Mouse (Mus musculus): ENCODE data around the gene Prodh2. TPM values are rescaled to one million over a fixed set of nuclear protein-coding genes. Genes with fewer than 3 reads are reported as not detected.

The Prodh2 gene
- total RNA-seq, 2 experiments from 2014 or later = not detected

- TF ChIP-seq CTCF (conservative IDR thresholded peaks at IDR 0.05) = no peak
- no peak for DNase-seq (ENCODE audit: low spot score in 2 of 2)
- Histone ChIP-seq H3K27ac (no peak overlapping the region), H3K4me3 (no peak overlapping the region)
Observed at GRCm38 (mm10) chr7:30508061-30508460, 14.6 kb downstream of the Prodh2 start.

DNA sequence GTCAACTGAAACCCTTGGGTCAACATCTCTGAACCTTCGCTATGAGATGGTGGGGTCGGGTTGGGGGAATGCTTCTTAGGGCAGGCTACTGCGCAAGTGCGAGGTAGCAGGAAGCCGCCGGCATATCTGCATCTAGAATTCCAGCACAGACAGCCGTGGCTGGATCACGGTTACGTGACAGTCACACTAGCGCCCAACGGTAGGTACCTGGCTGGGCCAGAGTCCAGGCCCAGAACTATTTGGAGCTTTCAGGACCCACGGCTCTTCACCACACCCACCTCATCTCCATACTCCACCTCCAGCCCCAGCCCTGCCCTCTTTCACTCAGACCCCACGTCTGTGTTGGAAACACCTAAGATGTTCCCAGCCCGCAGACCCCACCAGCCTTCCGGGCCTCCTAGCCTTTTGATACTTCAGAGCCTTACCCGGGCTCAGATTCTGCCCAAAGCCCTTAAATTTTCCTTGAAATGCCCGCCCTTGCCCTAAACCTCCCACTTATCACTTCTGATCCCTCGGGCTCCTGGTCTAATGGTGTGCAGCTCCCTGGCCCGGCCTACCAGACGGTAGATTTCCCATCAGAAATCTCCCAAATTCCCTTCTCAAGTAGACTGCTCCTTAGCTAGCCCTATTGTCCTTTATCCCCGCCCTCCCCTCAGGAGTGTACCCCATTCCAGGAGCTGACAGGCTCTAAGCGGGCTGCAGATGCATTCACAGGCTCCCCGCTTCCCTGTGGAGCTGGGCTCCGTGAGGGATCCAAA, 21.8 kb downstream of the Prodh2 start:
- Histone ChIP-seq H3K27ac (no peak overlapping the region), H3K4me3 (no peak overlapping the region)
- TF ChIP-seq CTCF (conservative IDR thresholded peaks at IDR 0.05) = no peak
- DNase-seq (ENCODE audit: low spot score in 2 of 2) = no peak

DNA sequence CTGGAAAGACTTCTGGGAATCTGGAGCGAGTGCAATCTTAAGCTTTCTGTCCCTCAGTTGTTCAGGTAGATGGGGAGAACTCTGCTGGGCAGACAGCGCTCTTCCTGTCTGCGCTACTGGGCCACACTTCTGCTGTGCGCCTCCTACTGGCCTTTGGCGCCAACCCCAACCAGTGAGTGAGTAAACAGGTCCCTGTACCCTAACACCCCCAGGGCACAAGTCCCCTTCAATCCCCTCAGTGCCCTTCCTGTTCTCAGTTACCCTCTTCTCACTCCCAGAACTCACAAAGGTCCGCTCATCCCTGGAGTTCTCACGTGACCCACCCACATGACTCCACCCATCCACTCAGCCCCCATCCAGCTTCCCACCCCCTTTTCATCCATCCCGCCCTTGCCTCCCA, 24.9 kb downstream of the Prodh2 start:
- Histone ChIP-seq H3K27ac (no peak overlapping the region), H3K4me3 (no peak overlapping the region)
- DNase-seq (ENCODE audit: low spot score in 2 of 2) = no peak
- peak; percentile 30 for TF ChIP-seq CTCF (conservative IDR thresholded peaks at IDR 0.05)

DNA sequence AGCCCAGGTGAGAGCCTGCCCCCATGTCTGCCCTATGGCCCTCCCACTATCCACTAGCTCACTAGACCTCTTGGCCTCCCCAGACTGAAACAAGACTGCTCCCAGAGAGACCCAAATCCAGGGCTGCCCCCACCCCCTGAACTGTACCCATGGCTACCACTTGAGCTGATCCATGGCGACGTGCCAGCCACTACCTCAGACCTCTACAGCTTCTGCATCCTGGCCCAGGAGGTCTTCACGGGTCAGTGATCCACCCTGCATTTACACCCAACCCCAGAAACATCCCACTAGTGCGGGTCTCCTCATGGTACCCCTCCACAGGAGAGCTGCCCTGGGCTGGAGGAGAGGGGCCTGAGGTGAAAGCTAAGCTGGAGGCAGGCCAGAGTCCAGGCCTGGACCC, 27.0 kb downstream of the Prodh2 start:
- H3K4me3 ChIP-seq = no peak overlapping the region
- TF ChIP-seq CTCF (conservative IDR thresholded peaks at IDR 0.05) = no peak
- DNase-seq (ENCODE audit: low spot score in 2 of 2) = no peak

DNA sequence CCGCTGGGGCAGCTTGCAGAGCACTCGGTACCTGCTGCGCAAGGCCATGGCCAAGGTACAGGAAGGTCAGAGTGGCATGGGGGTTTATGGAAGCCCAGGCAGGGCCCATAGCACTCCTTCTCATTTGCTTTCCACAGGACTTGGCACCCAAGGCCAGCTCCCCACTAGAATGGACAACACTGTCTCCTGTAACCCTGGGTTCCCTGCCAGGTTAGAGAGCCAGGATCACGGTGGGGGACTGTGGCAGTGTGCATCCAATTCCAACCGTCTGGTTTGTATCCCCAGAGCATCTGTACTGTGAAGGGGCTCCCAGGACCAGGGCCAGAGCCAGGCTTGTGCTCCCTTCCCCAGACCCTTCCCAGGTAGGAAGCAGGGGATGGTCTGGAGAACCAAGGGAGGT, 27.4 kb downstream of the Prodh2 start:
- no peak for TF ChIP-seq CTCF (conservative IDR thresholded peaks at IDR 0.05)
- Histone ChIP-seq H3K4me3 (no peak overlapping the region), H3K27ac (no peak overlapping the region)
- no peak for DNase-seq (ENCODE audit: low spot score in 2 of 2)

More for the DNA sequence above, 27.0 kb downstream of the Prodh2 start:
- no peak overlapping the region for H3K27ac ChIP-seq

GRCm38 (mm10) chr7:30522871-30523270, 29.4 kb downstream of the Prodh2 start:
- no peak overlapping the region for H3K27ac ChIP-seq
- no peak overlapping the region for H3K4me3 ChIP-seq
- no peak for DNase-seq (ENCODE audit: low spot score in 2 of 2)
- TF ChIP-seq CTCF (conservative IDR thresholded peaks at IDR 0.05) = no peak

DNA sequence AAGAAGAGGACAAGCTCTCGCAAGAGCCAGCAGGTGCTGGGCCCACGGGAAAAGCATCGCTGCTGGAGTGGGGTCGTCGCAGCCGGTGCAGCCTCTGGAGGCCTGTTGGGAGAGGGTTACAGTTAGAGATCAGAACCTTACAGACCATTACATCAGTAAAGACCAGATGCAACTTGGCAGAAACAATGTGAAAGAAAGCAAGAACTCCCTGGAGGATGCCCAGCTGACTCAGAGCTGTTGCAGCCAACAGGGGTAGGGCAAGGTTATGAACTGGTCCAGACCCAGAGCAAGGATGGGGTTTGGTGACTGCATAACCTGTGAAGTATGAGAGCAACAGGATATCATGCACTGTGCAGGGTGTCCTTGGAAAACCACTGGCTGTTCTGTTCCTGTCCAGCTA, 31.1 kb downstream of the Prodh2 start:
- no peak overlapping the region for H3K4me3 ChIP-seq
- H3K27ac ChIP-seq = no peak overlapping the region
- DNase-seq (ENCODE audit: low spot score in 2 of 2) = no peak
- no peak for TF ChIP-seq CTCF (conservative IDR thresholded peaks at IDR 0.05)

DNA sequence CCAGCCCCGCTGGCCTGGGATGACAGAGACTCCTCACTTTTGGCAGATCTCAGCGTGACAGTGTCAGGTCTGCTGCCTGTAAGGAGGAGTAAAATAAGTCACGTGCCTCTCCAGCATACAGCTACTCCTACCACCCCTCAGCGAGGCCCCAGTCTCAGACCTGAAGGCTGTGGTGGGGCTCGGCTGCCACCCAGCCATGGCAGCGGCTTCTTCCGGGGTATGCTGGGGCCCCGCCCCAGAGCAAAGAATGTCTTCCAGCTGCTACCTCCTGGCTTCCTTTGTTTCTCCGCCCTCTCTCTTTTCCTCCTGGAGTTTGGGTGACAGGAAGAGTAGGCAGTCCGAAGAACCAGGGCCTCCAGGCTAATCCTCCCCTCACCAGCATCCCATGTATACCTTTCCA, 32.5 kb downstream of the Prodh2 start:
- Histone ChIP-seq H3K4me3 (no peak overlapping the region), H3K27ac (no peak overlapping the region)
- no peak for DNase-seq (ENCODE audit: low spot score in 2 of 2)
- no peak for TF ChIP-seq CTCF (conservative IDR thresholded peaks at IDR 0.05)

DNA sequence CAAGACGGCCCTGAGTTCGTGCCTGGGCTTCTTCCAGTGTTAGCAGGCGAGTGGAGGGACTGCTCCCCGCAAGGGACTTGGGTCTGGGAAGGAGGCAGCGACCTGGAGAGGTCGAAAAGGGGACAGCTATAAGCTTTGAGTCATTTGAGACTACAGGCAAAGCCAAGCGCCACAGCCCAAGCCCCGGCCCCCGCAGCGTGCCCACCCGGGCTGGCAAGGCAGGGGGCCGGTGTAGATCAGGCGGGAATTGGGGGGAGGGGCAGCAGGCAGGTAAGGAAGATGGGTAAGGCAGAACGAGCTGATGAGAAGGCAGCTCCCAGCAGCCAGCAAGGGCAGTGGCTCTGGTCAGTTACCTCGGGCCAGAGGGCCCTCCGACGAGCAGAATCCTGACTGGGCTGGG, 33.0 kb downstream of the Prodh2 start:
- no peak for DNase-seq (ENCODE audit: low spot score in 2 of 2)
- no peak overlapping the region for H3K4me3 ChIP-seq
- no peak overlapping the region for H3K27ac ChIP-seq
- no peak for TF ChIP-seq CTCF (conservative IDR thresholded peaks at IDR 0.05)

DNA sequence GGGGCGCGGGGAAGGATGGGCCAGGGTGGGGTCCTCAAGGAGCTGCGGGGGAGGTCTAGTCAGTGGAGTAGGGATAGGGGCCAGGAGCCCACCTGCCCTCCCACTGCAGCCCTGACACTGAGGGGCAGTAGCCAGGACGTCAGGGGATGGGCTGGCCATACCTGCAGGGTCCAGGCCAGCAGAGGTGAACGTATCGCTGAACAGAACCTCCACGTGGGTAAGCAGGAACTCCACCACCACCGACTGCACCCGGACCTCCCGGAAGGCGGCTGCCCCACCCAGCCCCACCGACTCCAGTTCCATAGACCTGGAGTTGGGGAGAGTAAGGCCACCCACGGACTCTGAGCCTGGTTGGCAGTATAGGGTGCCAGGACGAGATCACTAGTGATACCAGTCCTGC, 33.6 kb downstream of the Prodh2 start:
- no peak overlapping the region for H3K27ac ChIP-seq
- no peak overlapping the region for H3K4me3 ChIP-seq
- TF ChIP-seq CTCF (conservative IDR thresholded peaks at IDR 0.05) = no peak
- DNase-seq (ENCODE audit: low spot score in 2 of 2) = no peak

GRCm38 (mm10) chr7:30531291-30531815, 37.9 kb downstream of the Prodh2 start:
- Histone ChIP-seq H3K27ac (0 out of 2 replicates have a peak overlapping the region, but pooled peaks have one; percentile 23), H3K4me3 (no peak overlapping the region; the same call in 1 of the 2 replicates)
- TF ChIP-seq CTCF (conservative IDR thresholded peaks at IDR 0.05) = no peak
- DNase-seq (ENCODE audit: low spot score in 2 of 2) = no peak

DNA sequence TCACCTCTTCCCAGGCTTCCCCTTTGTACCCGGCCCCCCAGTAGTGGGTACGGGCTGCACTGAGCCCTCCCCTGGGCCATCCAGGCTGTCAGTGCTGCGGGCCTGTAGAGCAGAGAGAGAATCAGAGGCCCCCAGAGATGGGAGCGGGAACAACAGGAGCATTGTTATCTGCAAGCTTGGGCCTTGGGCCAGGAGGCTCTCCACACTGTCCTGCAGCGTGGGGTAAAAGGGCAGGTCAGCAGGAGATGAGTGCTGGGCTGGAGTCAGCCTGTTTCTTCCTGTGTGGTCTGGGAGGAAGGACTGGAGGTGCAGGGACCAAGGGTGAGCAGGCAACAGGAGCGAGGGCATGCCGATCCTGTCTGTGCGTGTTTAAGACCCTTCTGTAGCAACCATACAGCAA, 39.5 kb downstream of the Prodh2 start:
- DNase-seq (ENCODE audit: low spot score in 2 of 2) = no peak
- Histone ChIP-seq H3K4me3 (no peak overlapping the region; the same call in 1 of the 2 replicates), H3K27ac (peak overlapping the region; percentile 90)
- no peak; the same call in 1 of the 2 replicates for TF ChIP-seq CTCF (conservative IDR thresholded peaks at IDR 0.05)

DNA sequence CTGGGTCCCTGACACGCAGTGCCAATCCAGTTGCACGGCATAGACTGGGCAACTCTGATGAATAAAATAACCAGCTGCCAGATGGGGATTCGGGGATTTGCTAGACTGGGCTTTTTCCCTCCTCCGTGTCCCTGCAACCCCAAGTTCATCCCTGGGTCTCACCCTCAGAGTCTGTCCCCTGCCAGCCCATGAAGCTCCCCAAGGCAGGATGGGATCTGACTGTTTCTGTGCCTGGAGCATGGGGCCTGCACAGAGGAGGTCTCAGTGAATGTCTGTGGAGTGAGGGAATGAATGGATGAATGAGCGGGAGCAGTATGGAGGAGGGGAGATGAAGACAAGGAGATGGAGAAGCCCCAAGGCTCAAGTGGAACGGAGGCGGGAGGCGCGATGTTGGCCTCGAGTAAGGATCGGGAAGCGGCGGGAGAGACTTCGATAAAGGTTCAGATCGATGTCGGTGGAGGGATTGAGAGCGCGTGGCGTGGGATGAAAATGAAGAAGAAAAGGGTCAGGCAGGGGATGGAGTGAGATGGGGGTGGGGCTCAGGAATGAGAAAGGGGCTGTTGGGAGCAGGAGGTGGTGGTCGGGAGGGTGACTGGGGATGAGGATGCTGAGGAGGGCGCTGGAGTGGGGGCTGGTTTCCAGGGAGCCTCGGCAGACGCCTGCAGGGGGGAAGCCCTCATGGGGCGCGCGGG, 40.7 kb downstream of the Prodh2 start:
- Histone ChIP-seq H3K27ac (peak overlapping the region; percentile 90), H3K4me3 (peak overlapping the region; percentile 75)
- DNase-seq (ENCODE audit: low spot score in 2 of 2) = no peak
- TF ChIP-seq CTCF (conservative IDR thresholded peaks at IDR 0.05) = no peak
